Mouse (Mus musculus) MEL (cell line): ENCODE measurements around the gene Bahcc1. TPM values are rescaled to one million over a fixed set of nuclear protein-coding genes. Genes with fewer than 3 reads are reported as not detected.

Experiments
- DNase-seq: peaks from one replicate; pipeline ENCODE4 v3.0.0; 2011; ENCODE audit warnings: low read depth, low spot score
- H3K27ac ChIP-seq: 2 replicates; pipeline ENCODE4 v1.5.1; 2012; ENCODE audit warnings: low read depth, mild to moderate bottlenecking, control low read depth, low read length, moderate library complexity; ENCODE audit not compliant: control insufficient read depth
- H3K27me3 ChIP-seq, 2 experiments: fragments of 150-350 bp in 1 of 2; sonication (generic) in 1 of 2; 2 replicates each; pipeline ENCODE4 v1.6.1; 2012; ENCODE audit warnings: low read length in 2 of 2, mild to moderate bottlenecking in 2 of 2, improper control_type of control experiment in 1 of 2, moderate library complexity in 1 of 2; ENCODE audit not compliant: insufficient read depth in 2 of 2, control insufficient read depth in 1 of 2
- H3K36me3 ChIP-seq, 2 experiments: 2 replicates each; pipeline ENCODE4 v1.6.1; 2012 to 2014; ENCODE audit warnings: low read length in 2 of 2, improper control_type of control experiment in 1 of 2, inconsistent platforms in 1 of 2, mild to moderate bottlenecking in 1 of 2; ENCODE audit not compliant: insufficient read depth in 2 of 2, control insufficient read depth in 1 of 2
- H3K4me1 ChIP-seq, 2 experiments: fragments of 150-350 bp in 1 of 2; sonication (generic) in 1 of 2; 2 replicates each; pipeline ENCODE4 v1.6.1; 2012; ENCODE audit warnings: low read length in 2 of 2, improper control_type of control experiment in 1 of 2, mild to moderate bottlenecking in 1 of 2; ENCODE audit not compliant: insufficient read depth in 2 of 2, control insufficient read depth in 1 of 2
- H3K4me3 ChIP-seq, 2 experiments: fragments of 150-350 bp in 1 of 2; sonication (generic) in 1 of 2; 2 replicates each; pipeline ENCODE4 v1.5.1; 2012; ENCODE audit warnings: low read depth in 2 of 2, low read length in 2 of 2, mild to moderate bottlenecking in 2 of 2, moderate library complexity in 2 of 2, control low read depth in 1 of 2, improper control_type of control experiment in 1 of 2; ENCODE audit not compliant: control insufficient read depth in 1 of 2, insufficient read depth in 1 of 2
- H3K79me2 ChIP-seq: 2 replicates; pipeline ENCODE4 v1.6.1; 2012; ENCODE audit warnings: mild to moderate bottlenecking, low read length, moderate library complexity; ENCODE audit not compliant: control insufficient read depth, poor library complexity, insufficient read depth
- H3K9ac ChIP-seq: 2 replicates; pipeline ENCODE4 v1.6.1; 2012; ENCODE audit warnings: low read depth, mild to moderate bottlenecking, control low read depth, low read length, moderate library complexity; ENCODE audit not compliant: control insufficient read depth, poor library complexity, severe bottlenecking
- H3K9me3 ChIP-seq: fragments of 150-350 bp; sonication (generic); replicated peaks from 2 replicates; pipeline ENCODE4 v1.6.1; 2012; ENCODE audit warnings: mild to moderate bottlenecking, low read length, improper control_type of control experiment, moderate library complexity; ENCODE audit not compliant: insufficient read depth
- ELF1 ChIP-seq: IDR thresholded peaks from 2 replicates; pipeline ENCODE4 v1.6.1; 2014; ENCODE audit warnings: low read depth, mild to moderate bottlenecking, inconsistent platforms, low read length, improper control_type of control experiment, moderate library complexity
- ETS1 ChIP-seq: IDR thresholded peaks from 2 replicates; pipeline ENCODE4 v1.6.1; 2012; ENCODE audit warnings: low read depth, mild to moderate bottlenecking, inconsistent platforms, low read length, improper control_type of control experiment, moderate library complexity
- GATA1 ChIP-seq: IDR thresholded peaks from 2 replicates; pipeline ENCODE4 v1.6.1; 2011; ENCODE audit warnings: low read depth, low read length, improper control_type of control experiment
- HCFC1 ChIP-seq: IDR thresholded peaks from 2 replicates; pipeline ENCODE4 v1.6.1; 2012; ENCODE audit warnings: low read depth, mild to moderate bottlenecking, inconsistent platforms, low read length, improper control_type of control experiment, moderate library complexity
- KAT2A ChIP-seq: conservative IDR thresholded peaks from 2 replicates; pipeline ENCODE4 v1.6.1; 2012; ENCODE audit warnings: low read depth, low read length, improper control_type of control experiment, inconsistent platforms
- MYC ChIP-seq: IDR thresholded peaks from 2 replicates; pipeline ENCODE4 v1.6.1; 2011; ENCODE audit warnings: low read depth, mild to moderate bottlenecking, low read length, improper control_type of control experiment, moderate library complexity
- NRF1 ChIP-seq: IDR thresholded peaks from 2 replicates; pipeline ENCODE4 v1.6.1; 2014; ENCODE audit warnings: low read depth, mild to moderate bottlenecking, inconsistent platforms, low read length, improper control_type of control experiment, moderate library complexity; ENCODE audit not compliant: poor library complexity, insufficient read depth, severe bottlenecking
- POLR2AphosphoS5 ChIP-seq: IDR thresholded peaks from 2 replicates; pipeline ENCODE4 v1.6.1; 2012; ENCODE audit warnings: low read depth, borderline replicate concordance, mild to moderate bottlenecking, inconsistent platforms, low read length, moderate library complexity, mixed read lengths
- SMC3 ChIP-seq: IDR thresholded peaks from 2 replicates; pipeline ENCODE4 v1.6.1; 2011; ENCODE audit warnings: low read depth, low read length, improper control_type of control experiment
- UBTF ChIP-seq: IDR thresholded peaks from 2 replicates; pipeline ENCODE4 v1.6.1; 2012; ENCODE audit warnings: low read depth, mild to moderate bottlenecking, inconsistent platforms, low read length, improper control_type of control experiment, moderate library complexity, borderline replicate concordance; ENCODE audit not compliant: insufficient read depth
- USF1 ChIP-seq: IDR thresholded peaks from 2 replicates; pipeline ENCODE4 v1.6.1; 2014; ENCODE audit warnings: low read depth, mild to moderate bottlenecking, inconsistent platforms, low read length, improper control_type of control experiment, moderate library complexity
- ZC3H11A ChIP-seq: IDR thresholded peaks from 2 replicates; pipeline ENCODE4 v1.6.1; 2012; ENCODE audit warnings: low read depth, mild to moderate bottlenecking, inconsistent platforms, low read length, improper control_type of control experiment
- ZMIZ1 ChIP-seq: IDR thresholded peaks from 2 replicates; pipeline ENCODE4 v1.6.1; 2012; ENCODE audit warnings: low read depth, mild to moderate bottlenecking, inconsistent platforms, low read length, improper control_type of control experiment, moderate library complexity
- ZNF384 ChIP-seq: IDR thresholded peaks from 2 replicates; pipeline ENCODE4 v1.6.1; 2012; ENCODE audit warnings: low read depth, mild to moderate bottlenecking, inconsistent platforms, low read length, improper control_type of control experiment
- polyA plus RNA-seq, 2 experiments: library from polyadenylated mRNA; stranded (reverse) in 1 of 2; unstranded in 1 of 2; fragments of >175 nt in 1 of 2; fragments of >200 nt in 1 of 2; gene quantifications; 2 replicates each; pipeline versions ENCODE4 v1.2.1 to v1.2.4; 2012; ENCODE audit warnings: low replicate concordance in 2 of 2, low read depth in 1 of 2; ENCODE audit not compliant: insufficient read length in 2 of 2, insufficient read depth in 1 of 2, missing spikeins in 1 of 2
- total RNA-seq: library from RNA; depleted of rRNA; stranded (reverse); fragments of 300-350 nt; gene quantifications from 2 replicates; pipeline ENCODE4 v1.2.3, GENCODE M21; 2012

Gene Bahcc1
- total and polyA plus RNA-seq, 3 experiments: 0.04 to 0.26 TPM; not detected in 1

DNA sequence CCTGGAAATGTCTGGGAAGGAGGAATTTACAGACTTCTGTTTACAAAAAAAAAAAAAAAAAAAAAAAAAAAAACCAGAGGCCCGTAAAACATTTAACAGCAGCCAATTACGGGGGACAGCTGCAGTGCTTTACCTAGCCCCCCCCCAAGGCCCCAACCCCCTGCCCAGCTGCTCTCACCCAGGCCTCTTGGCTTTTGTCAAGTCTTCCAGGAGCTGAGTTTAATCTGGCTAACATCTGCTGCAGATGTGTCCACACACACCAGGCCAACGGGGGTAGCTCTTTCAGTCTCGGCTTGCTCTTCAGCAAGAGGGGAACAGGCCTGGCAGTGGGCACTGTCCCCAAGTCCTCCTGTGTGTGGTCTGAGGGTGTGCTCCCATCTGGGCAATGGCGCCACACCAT is 32.7 kb downstream of the Bahcc1 start:
- Histone ChIP-seq H3K79me2 (no peaks in the 10 kb centered on the region), H3K9me3 (no peaks in the 10 kb centered on the region), H3K36me3 (peaks cover 0 to 11% of the 10 kb centered on the region in 2 experiments; a peak in 2 of 4 replicates), H3K9ac (no peak overlapping the region), H3K27ac (no peak overlapping the region), H3K4me3 (no peak overlapping the region), H3K27me3 (no peaks in the 10 kb centered on the region), H3K4me1 (peaks cover 8 to 31% of the 10 kb centered on the region in 2 experiments; a peak in 3 of 4 replicates)
- TF ChIP-seq ETS1: no peak
- TF ChIP-seq ZNF384: no peak; the same call in 1 of the 2 replicates
- no peak for TF ChIP-seq POLR2AphosphoS5
- TF ChIP-seq ZC3H11A: no peak
- no peak for TF ChIP-seq ELF1
- no peak for TF ChIP-seq ZMIZ1
- no peak for TF ChIP-seq HCFC1
- no peak for TF ChIP-seq KAT2A
- no peak for TF ChIP-seq MYC
- no peak for TF ChIP-seq UBTF
- TF ChIP-seq NRF1: no peak
- no peak for TF ChIP-seq SMC3
- TF ChIP-seq USF1: no peak
- TF ChIP-seq GATA1: no peak
- DNase-seq: no peak

GRCm38 (mm10) chr11:120266259-120266758 is 33.6 kb downstream of the Bahcc1 start:
- TF ChIP-seq USF1 (no peak), ZNF384 (no peak)
- no peak for DNase-seq
- Histone ChIP-seq H3K4me1 (peaks cover 8 to 25% of the 10 kb centered on the region in 2 experiments; a peak in 3 of 4 replicates), H3K27ac (no peak overlapping the region), H3K9ac (no peak overlapping the region), H3K36me3 (peaks cover 0 to 11% of the 10 kb centered on the region in 2 experiments; a peak in 2 of 4 replicates), H3K79me2 (no peaks in the 10 kb centered on the region), H3K4me3 (no peak overlapping the region), H3K27me3 (no peaks in the 10 kb centered on the region), H3K9me3 (no peaks in the 10 kb centered on the region)
